Mouse (Mus musculus): ENCODE measurements at regions not wholly inside any gene's neighbourhood (a gene's known extent, or its start where the extent isn't known, plus 50 kb on each side); places are given as distances from the start of the nearest gene placed in this dataset.

DNA sequence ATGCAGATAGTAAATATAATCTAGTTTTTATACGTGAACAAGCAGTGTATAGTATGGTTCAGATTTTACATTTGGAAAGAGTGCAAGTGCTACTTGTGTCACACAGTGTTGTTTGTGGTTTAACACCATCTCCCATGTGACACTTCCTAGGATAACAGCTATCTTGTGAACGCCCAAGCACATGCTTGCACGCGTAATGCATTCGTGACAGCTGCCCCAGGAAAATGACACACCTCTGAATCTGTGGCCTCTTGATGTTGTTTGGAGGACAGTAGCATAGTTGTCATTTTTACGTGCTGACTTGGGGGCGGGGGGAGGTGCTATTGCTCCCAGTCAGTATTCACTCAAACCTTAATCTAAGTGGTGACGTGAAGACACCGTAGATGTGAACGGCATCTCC, 256.2 kb upstream of the Daam1 start:
- no peak for DNase-seq

GRCm38 (mm10) chr12:71577349-71577748, 253.5 kb upstream of the Daam1 start:
- peak; percentile 80 for DNase-seq

- DNase-seq: no peak
These were observed 252.9 kb upstream of the Daam1 start for GRCm38 (mm10) chr12:71578006-71578405.

- DNase-seq: peak; percentile 17
These were observed 252.0 kb upstream of the Daam1 start for GRCm38 (mm10) chr12:71578912-71579311.

GRCm38 (mm10) chr12:71580532-71581290, 250.2 kb upstream of the Daam1 start:
- peak; percentile 11 for DNase-seq

- DNase-seq: no peak
These were observed 246.3 kb upstream of the Daam1 start for GRCm38 (mm10) chr12:71584618-71585017.

GRCm38 (mm10) chr12:71598641-71599040, 232.2 kb upstream of the Daam1 start:
- DNase-seq: no peak

GRCm38 (mm10) chr12:71601091-71601690, 229.7 kb upstream of the Daam1 start:
- DNase-seq: no peak

GRCm38 (mm10) chr12:71603136-71603535, 227.7 kb upstream of the Daam1 start:
- no peak for DNase-seq

- DNase-seq: no peak
These were observed 224.5 kb upstream of the Daam1 start for GRCm38 (mm10) chr12:71606366-71606765.

GRCm38 (mm10) chr12:71607966-71608365, 222.9 kb upstream of the Daam1 start:
- no peak for DNase-seq

DNA sequence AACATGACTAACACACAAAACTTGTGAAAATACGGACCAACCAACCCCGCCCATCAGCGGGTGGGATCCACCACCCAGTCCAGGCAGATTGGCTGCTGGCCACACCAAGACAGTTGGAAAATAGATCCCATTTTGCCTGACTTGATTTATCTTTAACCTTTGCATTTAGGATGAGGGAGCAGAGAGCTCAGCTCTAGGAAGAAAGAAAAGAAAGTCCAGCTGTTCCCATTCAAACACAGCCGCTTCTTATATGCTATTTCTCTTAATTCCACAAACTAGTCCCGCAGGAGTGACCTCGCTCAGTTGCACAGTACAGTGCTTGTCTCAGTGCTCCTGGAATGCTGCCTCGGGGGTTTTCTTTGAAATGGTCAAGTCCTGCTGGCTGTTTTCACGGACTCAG, 217.6 kb upstream of the Daam1 start:
- peak; percentile 6 for DNase-seq

DNA sequence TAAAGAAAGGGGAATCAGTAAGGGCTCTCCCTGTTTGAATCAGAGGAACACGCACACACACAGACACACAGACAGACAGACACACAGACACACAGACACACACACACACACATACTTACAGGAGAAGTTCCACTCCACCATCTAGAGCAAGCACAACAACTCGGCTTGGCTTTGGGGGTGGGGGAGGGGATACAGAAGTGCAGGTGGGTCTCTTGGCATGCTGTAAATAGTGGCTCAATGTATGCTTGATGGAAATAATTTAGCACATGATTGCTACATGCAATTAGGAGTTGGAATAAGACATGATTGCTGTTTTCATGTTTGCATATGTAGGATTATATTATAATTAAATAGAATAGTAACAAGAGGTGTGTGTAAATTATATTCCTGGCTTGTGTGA, 215.9 kb upstream of the Daam1 start:
- no peak for DNase-seq

- no peak for DNase-seq
These were observed 215.5 kb upstream of the Daam1 start for GRCm38 (mm10) chr12:71615383-71615782.

- no peak for DNase-seq
These were observed 214.8 kb upstream of the Daam1 start for GRCm38 (mm10) chr12:71616121-71616520.

- DNase-seq: no peak
These were observed 212.4 kb upstream of the Daam1 start for GRCm38 (mm10) chr12:71618466-71618865.

GRCm38 (mm10) chr12:71618956-71619355, 211.9 kb upstream of the Daam1 start:
- DNase-seq: no peak

DNA sequence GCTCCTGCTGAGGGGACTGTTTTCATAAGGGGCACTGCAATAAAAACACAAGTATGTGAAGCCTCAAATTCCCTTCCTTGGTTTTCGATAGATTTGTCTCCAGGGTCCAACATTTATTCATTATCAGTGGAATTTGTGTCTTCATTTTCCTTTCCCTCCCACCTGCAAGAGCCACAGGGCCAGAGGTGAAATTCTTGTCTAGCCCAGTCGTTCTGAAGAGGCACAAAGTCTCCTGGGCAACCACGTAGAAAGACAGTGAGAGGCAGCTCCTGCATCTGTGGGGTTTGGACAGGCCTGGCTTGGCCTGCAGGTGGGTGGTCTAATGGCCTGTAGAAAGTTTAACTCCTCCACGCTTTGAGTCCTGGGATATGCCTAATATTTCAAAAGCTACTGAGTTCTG, 211.3 kb upstream of the Daam1 start:
- DNase-seq: no peak

DNA sequence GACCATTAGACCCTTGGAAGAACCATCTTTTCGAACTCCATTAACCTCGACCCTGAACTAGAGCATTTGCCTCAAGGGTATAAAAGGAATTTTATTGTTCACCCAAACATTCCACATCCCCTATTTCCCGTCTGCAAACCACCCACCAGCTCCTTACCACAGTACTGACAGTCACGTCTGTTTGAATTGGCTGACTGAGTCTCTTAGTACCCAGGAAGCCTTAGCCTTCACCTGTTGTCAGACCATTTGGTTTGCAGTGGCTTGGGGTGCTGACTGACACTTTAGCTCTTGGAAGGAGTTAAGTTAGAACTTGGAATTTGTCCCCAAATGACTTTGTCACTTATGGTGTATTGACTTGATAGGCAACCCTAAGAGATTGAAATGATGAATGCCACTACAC, 209.3 kb upstream of the Daam1 start:
- no peak for DNase-seq

DNA sequence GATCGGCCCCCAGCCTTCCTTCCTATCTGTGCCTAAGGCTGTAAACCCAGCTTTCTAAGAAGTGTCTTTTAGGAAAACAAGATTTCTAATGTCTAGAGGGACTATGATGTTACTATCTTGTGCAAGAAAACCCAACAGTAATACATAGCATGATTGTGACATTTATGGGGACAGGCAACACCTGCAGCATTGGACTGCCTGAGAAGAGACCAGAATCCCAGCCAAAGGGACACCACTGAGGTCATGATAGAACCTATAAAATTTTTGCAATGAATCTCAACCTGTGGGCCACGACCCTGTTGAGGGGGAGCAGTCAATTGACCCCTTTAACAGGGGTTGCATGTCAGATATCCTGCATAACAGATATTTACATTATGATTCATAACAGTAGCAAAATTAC, 208.1 kb upstream of the Daam1 start:
- no peak for DNase-seq

- no peak for DNase-seq
These were observed 207.6 kb upstream of the Daam1 start for GRCm38 (mm10) chr12:71623271-71623670.

GRCm38 (mm10) chr12:71624076-71624475, 206.8 kb upstream of the Daam1 start:
- DNase-seq: no peak

DNA sequence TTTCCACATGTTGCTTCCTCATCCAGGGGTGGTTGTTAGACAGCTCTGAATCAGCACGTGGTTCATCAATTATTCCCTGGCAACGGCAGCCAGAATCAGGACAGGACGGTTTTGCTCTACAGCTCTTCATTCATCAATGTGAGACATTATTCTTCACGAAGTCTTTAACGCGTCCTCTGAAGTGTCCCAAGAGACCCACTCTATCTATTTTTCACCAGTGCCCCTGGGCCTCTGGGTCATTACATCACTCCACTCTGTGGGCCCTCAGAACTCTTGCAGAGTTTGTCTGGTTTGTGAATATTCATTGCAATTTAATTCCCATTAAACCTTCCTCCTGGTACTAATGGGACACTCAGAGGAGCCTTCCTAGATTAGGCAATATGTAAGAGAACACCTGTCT, 206.2 kb upstream of the Daam1 start:
- no peak for DNase-seq

DNA sequence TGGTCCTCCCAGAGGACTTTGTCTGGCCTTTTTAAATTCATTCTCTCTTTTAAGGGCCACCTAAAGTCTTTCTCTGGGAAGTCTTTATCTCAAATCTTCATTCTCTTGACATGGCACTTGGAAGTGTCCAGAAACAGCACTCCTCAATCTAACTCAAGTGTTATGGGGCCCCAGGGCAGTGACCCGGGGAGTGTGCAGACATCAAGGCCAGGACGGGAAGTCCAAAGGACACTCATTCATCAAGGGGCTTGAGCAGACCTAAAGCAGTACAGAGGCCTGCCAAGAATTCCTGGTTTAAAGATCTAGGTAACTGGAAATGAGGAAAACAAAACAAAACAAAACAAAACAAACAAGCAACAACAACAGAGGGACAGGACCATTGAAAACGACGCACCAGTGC, 205.8 kb upstream of the Daam1 start:
- no peak for DNase-seq

DNA sequence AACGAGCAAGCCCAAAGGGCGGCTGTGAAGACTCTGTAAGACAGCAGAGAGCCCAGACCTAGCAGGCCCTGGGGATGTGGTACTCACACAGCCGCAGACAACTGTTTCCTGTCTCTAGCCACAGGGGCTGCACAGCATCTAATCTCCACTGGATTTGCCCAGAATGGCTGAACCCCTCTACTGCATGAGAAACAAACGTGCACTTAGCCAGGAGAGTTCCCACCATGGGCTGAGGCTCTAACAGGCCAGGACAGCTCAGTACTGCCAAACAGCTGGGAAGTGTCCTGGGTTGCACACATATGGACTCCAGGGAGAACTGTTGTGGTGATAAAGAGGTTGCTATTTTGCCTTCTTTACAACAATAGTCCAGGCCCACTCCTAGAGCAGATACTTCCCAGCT, 204.1 kb upstream of the Daam1 start:
- DNase-seq: peak; percentile 11

Data from kidney, adult 11 months (tissue).